Comparison of ENCODE assay signal across 10 mouse cellular contexts in genomic region chr11:101052751-101053473, GRCm38 (mm10). TPM values are rescaled to one million over a fixed set of nuclear protein-coding genes. Genes with fewer than 3 reads are reported as not detected.
DNase-seq lines count a peak whose midpoint lies in the region; ATAC-seq lines count a peak whose summit lies in the region.
"Had no signal": no experiment of that assay in that cellular context is flagged by ENCODE, and none has a peak within 500 bp of the region (broad histone marks: within the 10 kb centered on the region; RNA-seq: fewer than 3 reads in every experiment).

No protein-coding gene starts in this region.

- DNase-seq in adrenal gland, postnatal 14 days: peak; percentile 43
- no peak for DNase-seq in adrenal gland, adult 2 months
- peak; percentile 69 for DNase-seq in brain, adult 2 months (ENCODE audit: low read depth, low spot score)
- DNase-seq in lung, postnatal 25 days (ENCODE audit: low spot score): peak; percentile 37
- DNase-seq in layer of hippocampus, adult 8-10 months (ENCODE audit: low spot score in 2 of 2): no peak
- DNase-seq in layer of hippocampus, postnatal 25 days (ENCODE audit: extremely low spot score in 1 of 2, low spot score in 1 of 2): no peak

- no peaks in the 10 kb centered on the region for H3K27me3 ChIP-seq in heart, embryonic 16.5 days (ENCODE audit: control insufficient read depth, insufficient read depth, low read length)

- H3K27ac ChIP-seq in heart, embryonic 16.5 days (ENCODE audit: low read length): peak overlapping the region; percentile 28; the same call in 1 of the 2 replicates
- H3K27ac ChIP-seq: midbrain, embryonic 10.5 days had no signal

- no peak overlapping the region for H3K4me2 ChIP-seq in heart, embryonic 16.5 days (ENCODE audit: low read depth, low read length)

- no peak overlapping the region for H3K4me3 ChIP-seq in heart, embryonic 16.5 days (ENCODE audit: low read length)
- H3K4me3 ChIP-seq: midbrain, embryonic 10.5 days had no signal

- WGBS in heart, embryonic 16.5 days: 78% methylated on average over 10 of the region's 10 CpGs

- peaks cover 35% of the 10 kb centered on the region for H3K4me1 ChIP-seq in heart, embryonic 16.5 days (ENCODE audit: control insufficient read depth, insufficient read depth, low read length)
- H3K4me1 ChIP-seq: midbrain, embryonic 10.5 days had no signal

- peaks cover 26% of the 10 kb centered on the region for H3K36me3 ChIP-seq in heart, embryonic 16.5 days (ENCODE audit: control insufficient read depth, insufficient read depth)

- no peak for ATAC-seq in heart, embryonic 16.5 days (replicated peaks; ENCODE audit: extremely low read depth, insufficient read depth, low FRiP score)
- ATAC-seq in megakaryocyte-erythroid progenitor cell, adult 5-6 weeks (replicated peaks; ENCODE audit: low FRiP score, low TSS enrichment, poor library complexity, severe bottlenecking): no peak
- ATAC-seq: forebrain, embryonic 14.5 days had no signal

- H3K9ac ChIP-seq in heart, embryonic 16.5 days (ENCODE audit: low read length): no peak overlapping the region

- 0 out of 2 replicates have a peak, but pooled peaks cover 4% of the 10 kb centered on the region for H3K9me3 ChIP-seq in heart, embryonic 16.5 days (replicated peaks; ENCODE audit: control insufficient read depth, low read length)
- H3K9me3 ChIP-seq: midbrain, embryonic 10.5 days had no signal

RNA-seq across cellular contexts. Expression of gene Naglu, which starts 16.9 kb away (rescaled TPM):
- total RNA-seq in adrenal gland, postnatal 14 days (2021): 29.6 and 30.8 TPM in 2 replicates
- total RNA-seq in adrenal gland, adult 2 months (2021): 10 to 100 TPM; 38.0 to 42.5 TPM
- 102 and 120 TPM in 2 replicates for polyA plus RNA-seq in adrenal gland, adult 2 months (2012; rRNA removed)
- 11.5 and 13.1 TPM in 2 replicates for polyA plus RNA-seq in heart, embryonic 16.5 days (2015; fragmentation: Nextera tagmentation; extraction: Ambion mirVana)
- 10 to 100 TPM in 2 of 4 experiments, 1 to 10 TPM in 2; 7.3 to 22.9 (median 15.2) TPM for total RNA-seq in layer of hippocampus, adult 8-10 months (2022)
- total RNA-seq in megakaryocyte-erythroid progenitor cell, adult 5-6 weeks (2014; fragmentation: Nextera tagmentation): 1.5 and 4.3 TPM in 2 replicates
- total RNA-seq in megakaryocyte-erythroid progenitor cell, adult 5-6 weeks (2017): 3.1 and 4.5 TPM in 2 replicates
- 10 to 100 TPM in 1 of 2 experiments, 1 to 10 TPM in 1; 9.2 to 10.8 TPM for total RNA-seq in layer of hippocampus, postnatal 25 days (2021)

RNA-seq across cellular contexts. Expression of gene Hsd17b1, which starts 25.3 kb away (rescaled TPM):
- total RNA-seq in adrenal gland, postnatal 14 days (2021): 0.85 and 1.2 TPM in 2 replicates
- total RNA-seq in adrenal gland, adult 2 months (2021): 1 to 10 TPM; 1.1 to 2.5 TPM
- polyA plus RNA-seq in adrenal gland, adult 2 months (2012; rRNA removed): 2.1 and 2.3 TPM in 2 replicates
- 0.21 and 0.28 TPM in 2 replicates for polyA plus RNA-seq in heart, embryonic 16.5 days (2015; fragmentation: Nextera tagmentation; extraction: Ambion mirVana)
- total RNA-seq in layer of hippocampus, adult 8-10 months (2022): 1 to 10 TPM in 3 of 4 experiments, under 1 TPM in 1; 0.83 to 1.4 (median 1.2) TPM
- total RNA-seq in megakaryocyte-erythroid progenitor cell, adult 5-6 weeks (2014; fragmentation: Nextera tagmentation): not detected in 2 replicates
- not detected in 2 replicates for total RNA-seq in megakaryocyte-erythroid progenitor cell, adult 5-6 weeks (2017)
- under 1 TPM; 0.63 to 0.94 TPM for total RNA-seq in layer of hippocampus, postnatal 25 days (2021)
- polyA plus RNA-seq: forebrain, embryonic 14.5 days; midbrain, embryonic 10.5 days had no signal

RNA-seq across cellular contexts. Expression of gene Coasy, which starts 29.5 kb away (rescaled TPM):
- total RNA-seq in adrenal gland, postnatal 14 days (2021): 87.7 and 97.6 TPM in 2 replicates
- 10 to 100 TPM; 86.9 to 90.5 TPM for total RNA-seq in adrenal gland, adult 2 months (2021)
- polyA plus RNA-seq in adrenal gland, adult 2 months (2012; rRNA removed): 178 and 187 TPM in 2 replicates
- polyA plus RNA-seq in heart, embryonic 16.5 days (2015; fragmentation: Nextera tagmentation; extraction: Ambion mirVana): 29.9 and 30.0 TPM in 2 replicates
- 10 to 100 TPM; 24.5 to 29.1 (median 27.6) TPM for total RNA-seq in layer of hippocampus, adult 8-10 months (2022)
- total RNA-seq in megakaryocyte-erythroid progenitor cell, adult 5-6 weeks (2014; fragmentation: Nextera tagmentation): 27.3 and 30.7 TPM in 2 replicates
- 15.1 and 17.2 TPM in 2 replicates for total RNA-seq in megakaryocyte-erythroid progenitor cell, adult 5-6 weeks (2017)
- 10 to 100 TPM; 25.1 to 29.9 TPM for total RNA-seq in layer of hippocampus, postnatal 25 days (2021)

RNA-seq across cellular contexts. Expression of gene Mlx, which starts 34.2 kb away (rescaled TPM):
- 39.8 and 45.9 TPM in 2 replicates for total RNA-seq in adrenal gland, postnatal 14 days (2021)
- total RNA-seq in adrenal gland, adult 2 months (2021): 10 to 100 TPM; 57.8 to 72.3 TPM
- polyA plus RNA-seq in adrenal gland, adult 2 months (2012; rRNA removed): 36.3 and 42.4 TPM in 2 replicates
- polyA plus RNA-seq in heart, embryonic 16.5 days (2015; fragmentation: Nextera tagmentation; extraction: Ambion mirVana): 38.6 and 41.7 TPM in 2 replicates
- 10 to 100 TPM; 36.2 to 41.6 (median 39.6) TPM for total RNA-seq in layer of hippocampus, adult 8-10 months (2022)
- 46.8 and 53.3 TPM in 2 replicates for total RNA-seq in megakaryocyte-erythroid progenitor cell, adult 5-6 weeks (2014; fragmentation: Nextera tagmentation)
- total RNA-seq in megakaryocyte-erythroid progenitor cell, adult 5-6 weeks (2017): 34.5 and 74.8 TPM in 2 replicates
- 10 to 100 TPM; 45.1 to 45.6 TPM for total RNA-seq in layer of hippocampus, postnatal 25 days (2021)

RNA-seq across cellular contexts. Expression of gene Psmc3ip, which starts 42.3 kb away (rescaled TPM):
- total RNA-seq in adrenal gland, postnatal 14 days (2021): 6.6 and 8.8 TPM in 2 replicates
- 1 to 10 TPM; 3.6 to 5.9 TPM for total RNA-seq in adrenal gland, adult 2 months (2021)
- 0.38 and 0.71 TPM in 2 replicates for polyA plus RNA-seq in adrenal gland, adult 2 months (2012; rRNA removed)
- 22.6 and 25.7 TPM in 2 replicates for polyA plus RNA-seq in heart, embryonic 16.5 days (2015; fragmentation: Nextera tagmentation; extraction: Ambion mirVana)
- total RNA-seq in layer of hippocampus, adult 8-10 months (2022): 1 to 10 TPM; 2.5 to 5.4 (median 3.9) TPM
- total RNA-seq in megakaryocyte-erythroid progenitor cell, adult 5-6 weeks (2014; fragmentation: Nextera tagmentation): 26.2 and 65.9 TPM in 2 replicates
- total RNA-seq in megakaryocyte-erythroid progenitor cell, adult 5-6 weeks (2017): 38.0 and 79.3 TPM in 2 replicates
- total RNA-seq in layer of hippocampus, postnatal 25 days (2021): 1 to 10 TPM; 3.3 to 4.4 TPM

Comparison
In these comparisons a context has a peak if more than half of its experiments do, and no peak if none do; other contexts are left out.
1. DNase-seq: peak in adrenal gland, postnatal 14 days (single experiment), brain, adult 2 months (single experiment) and lung, postnatal 25 days (single experiment); none in adrenal gland, adult 2 months (single experiment), layer of hippocampus, adult 8-10 months (0 of 2) and layer of hippocampus, postnatal 25 days (0 of 2).